Mouse (Mus musculus): ENCODE measurements around the gene Tln2. TPM values are rescaled to one million over a fixed set of nuclear protein-coding genes. Genes with fewer than 3 reads are reported as not detected.

Gene Tln2
- total RNA-seq, 4 experiments from 2014 or later: 70.6 to 93.7 (median 76.7) TPM

- DNase-seq (ENCODE audit: low spot score in 2 of 2): no peak
Observed at GRCm38 (mm10) chr9:67482277-67482676, 77.2 kb downstream of the Tln2 start.

- no peak for DNase-seq (ENCODE audit: low spot score in 2 of 2)
Observed at GRCm38 (mm10) chr9:67481851-67482250, 77.7 kb downstream of the Tln2 start.

- no peak for DNase-seq (ENCODE audit: low spot score in 2 of 2)
Observed at GRCm38 (mm10) chr9:67477445-67477844, 82.1 kb downstream of the Tln2 start.

- peak; percentile 33 to 50 for DNase-seq (ENCODE audit: low spot score in 2 of 2)
Observed at GRCm38 (mm10) chr9:67476184-67476583, 83.3 kb downstream of the Tln2 start.

- DNase-seq (ENCODE audit: low spot score in 2 of 2): no peak
Observed at GRCm38 (mm10) chr9:67463440-67464122, 95.9 kb downstream of the Tln2 start.

- DNase-seq (ENCODE audit: low spot score in 2 of 2): no peak
Observed at GRCm38 (mm10) chr9:67441484-67441883, 118.0 kb downstream of the Tln2 start.

GRCm38 (mm10) chr9:67437511-67437910 is 122.0 kb downstream of the Tln2 start:
- DNase-seq (ENCODE audit: low spot score in 2 of 2): no peak

- DNase-seq (ENCODE audit: low spot score in 2 of 2): peak; percentile 6 to 17
Observed at GRCm38 (mm10) chr9:67435333-67436154, 124.0 kb downstream of the Tln2 start.

GRCm38 (mm10) chr9:67429199-67429892 is 130.2 kb downstream of the Tln2 start:
- no peak for DNase-seq (ENCODE audit: low spot score in 2 of 2)

- no peak for DNase-seq (ENCODE audit: low spot score in 2 of 2)
Observed at GRCm38 (mm10) chr9:67428306-67429047, 131.0 kb downstream of the Tln2 start.

- no peak for DNase-seq (ENCODE audit: low spot score in 2 of 2)
Observed at GRCm38 (mm10) chr9:67426304-67426703, 133.2 kb downstream of the Tln2 start.

GRCm38 (mm10) chr9:67424110-67424509 is 135.4 kb downstream of the Tln2 start:
- no peak for DNase-seq (ENCODE audit: low spot score in 2 of 2)

GRCm38 (mm10) chr9:67418092-67418491 is 141.4 kb downstream of the Tln2 start:
- no peak for DNase-seq (ENCODE audit: low spot score in 2 of 2)

GRCm38 (mm10) chr9:67410667-67411066 is 148.8 kb downstream of the Tln2 start:
- DNase-seq (ENCODE audit: low spot score in 2 of 2): no peak

- no peak for DNase-seq (ENCODE audit: low spot score in 2 of 2)
Observed at GRCm38 (mm10) chr9:67404736-67405135, 154.8 kb downstream of the Tln2 start.

- DNase-seq (ENCODE audit: low spot score in 2 of 2): no peak
Observed at GRCm38 (mm10) chr9:67399563-67399962, 159.9 kb downstream of the Tln2 start.

GRCm38 (mm10) chr9:67397756-67398155 is 161.7 kb downstream of the Tln2 start:
- DNase-seq (ENCODE audit: low spot score in 2 of 2): no peak

- no peak for DNase-seq (ENCODE audit: low spot score in 2 of 2)
Observed at GRCm38 (mm10) chr9:67396446-67396845, 163.1 kb downstream of the Tln2 start.

- no peak for DNase-seq (ENCODE audit: low spot score in 2 of 2)
Observed at GRCm38 (mm10) chr9:67384028-67384590, 175.4 kb downstream of the Tln2 start.

GRCm38 (mm10) chr9:67380095-67380494 is 179.4 kb downstream of the Tln2 start:
- DNase-seq (ENCODE audit: low spot score in 2 of 2): no peak

GRCm38 (mm10) chr9:67378772-67379171 is 180.7 kb downstream of the Tln2 start:
- no peak for DNase-seq (ENCODE audit: low spot score in 2 of 2)

Measured in gastrocnemius, adult 8-10 months (tissue).